Mouse (Mus musculus): ENCODE data around the gene Akap13.

DNA sequence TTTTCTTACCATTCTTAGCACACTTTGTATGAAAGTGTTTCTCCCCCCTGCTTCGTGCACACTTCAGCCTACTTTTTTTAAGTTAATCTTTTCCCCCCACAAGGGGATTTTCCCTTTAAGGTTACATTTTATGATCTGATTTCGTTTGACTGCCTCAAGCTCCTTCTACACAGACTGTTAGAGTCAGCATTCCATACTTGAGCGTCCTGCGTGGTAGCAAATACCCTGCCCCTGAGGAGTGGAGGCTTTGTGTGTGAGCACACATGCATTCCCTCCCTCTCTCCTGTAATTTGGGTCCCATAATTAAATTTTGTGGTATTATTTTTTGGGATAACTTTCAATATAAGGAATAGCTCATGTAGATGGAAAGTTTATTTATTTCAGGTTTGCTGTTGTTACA is 103.8 kb downstream of the Akap13 start:
- no peak for TF ChIP-seq POLR2A (IDR thresholded peaks at IDR 0.05; ENCODE audit: insufficient read depth, low read depth, low read length)
- TF ChIP-seq CTCF (IDR thresholded peaks at IDR 0.05): no peak

All from heart, adult 2 months (tissue).